Comparison of ENCODE assay signal across 17 mouse cellular contexts in the genomic region with DNA sequence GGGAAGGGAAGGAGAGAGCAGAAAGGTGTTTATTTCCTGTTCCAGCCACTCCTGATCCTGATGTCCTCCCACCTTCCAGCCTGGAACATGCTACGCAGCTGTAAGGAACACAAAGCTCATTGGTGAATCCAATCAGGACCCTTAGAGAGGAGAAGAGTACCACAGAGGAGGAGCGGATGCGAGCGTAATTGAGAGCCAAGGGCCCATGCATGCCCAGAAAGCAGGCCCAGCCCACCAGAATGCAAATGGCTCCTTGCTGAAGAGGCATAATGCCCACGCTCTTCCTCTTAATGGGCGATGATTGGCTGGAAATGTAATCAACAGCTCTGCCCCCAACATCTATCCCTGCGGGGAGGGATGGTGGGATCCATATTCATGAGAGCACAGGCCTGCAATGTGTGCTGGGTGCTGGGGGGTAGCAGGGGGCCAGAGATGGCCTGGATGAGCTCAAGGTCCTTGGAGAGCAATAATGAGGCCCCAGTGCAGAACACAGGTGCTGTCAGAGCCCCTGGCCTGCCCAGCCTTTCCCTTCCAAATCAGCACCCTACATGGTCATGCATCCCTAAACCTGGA.
DNase-seq lines count a peak whose midpoint lies in the region; ATAC-seq lines count a peak whose summit lies in the region.
"Had no signal": no experiment of that assay in that cellular context is flagged by ENCODE, and none has a peak within 500 bp of the region (broad histone marks: within the 10 kb centered on the region; RNA-seq: fewer than 3 reads in every experiment).

No protein-coding gene starts in this region.

- no peak overlapping the region for H3K9ac ChIP-seq in neural tube, embryonic 11.5 days (ENCODE audit: low read length)
- H3K9ac ChIP-seq in midbrain, embryonic 13.5 days (replicated peaks): no peak overlapping the region
- no peak overlapping the region for H3K9ac ChIP-seq in kidney, embryonic 15.5 days
- H3K9ac ChIP-seq: embryonic facial prominence, embryonic 12.5 days; liver, embryonic 12.5 days had no signal

- H3K4me2 ChIP-seq in neural tube, embryonic 11.5 days (ENCODE audit: low read depth): no peak overlapping the region
- H3K4me2 ChIP-seq in midbrain, embryonic 13.5 days (replicated peaks): no peak overlapping the region
- H3K4me2 ChIP-seq in kidney, embryonic 15.5 days: no peak overlapping the region
- H3K4me2 ChIP-seq: embryonic facial prominence, embryonic 12.5 days; liver, embryonic 12.5 days had no signal

- no peak overlapping the region for H3K4me3 ChIP-seq in neural tube, embryonic 11.5 days (ENCODE audit: low read depth, low read length)
- no peak overlapping the region for H3K4me3 ChIP-seq in hindbrain, embryonic 10.5 days
- no peak overlapping the region for H3K4me3 ChIP-seq in midbrain, embryonic 13.5 days (replicated peaks)
- H3K4me3 ChIP-seq in kidney, embryonic 15.5 days (replicated peaks): no peak overlapping the region
- H3K4me3 ChIP-seq: embryonic facial prominence, embryonic 12.5 days; heart, adult 2 months; liver, embryonic 12.5 days had no signal

- 0 out of 2 replicates have a peak, but pooled peaks have one; percentile 8 for ATAC-seq in neural tube, embryonic 11.5 days (ENCODE audit: insufficient read depth, low FRiP score, low TSS enrichment)
- peak; percentile 73 for ATAC-seq in midbrain, embryonic 13.5 days
- no peak for ATAC-seq in kidney, embryonic 15.5 days (replicated peaks; ENCODE audit: low FRiP score)
- ATAC-seq: activated CD4-positive, CD25-positive, alpha-beta regulatory T cell, adult 4 months; CD4-positive, CD25-positive, alpha-beta regulatory T cell, adult 4 months; liver, embryonic 12.5 days; lung, postnatal 0 days had no signal

- H3K4me1 ChIP-seq in neural tube, embryonic 11.5 days (ENCODE audit: control insufficient read depth, insufficient read depth, low read length): 0 out of 2 replicates have a peak, but pooled peaks cover 2% of the 10 kb centered on the region
- H3K4me1 ChIP-seq in hindbrain, embryonic 10.5 days (replicated peaks): peaks cover 44% of the 10 kb centered on the region
- peaks cover 43% of the 10 kb centered on the region for H3K4me1 ChIP-seq in midbrain, embryonic 13.5 days (replicated peaks)
- peaks cover 3% of the 10 kb centered on the region; the same call in 1 of the 2 replicates for H3K4me1 ChIP-seq in kidney, embryonic 15.5 days
- H3K4me1 ChIP-seq: embryonic facial prominence, embryonic 12.5 days; liver, embryonic 12.5 days had no signal

- H3K9me3 ChIP-seq in neural tube, embryonic 11.5 days (ENCODE audit: control insufficient read depth, low read length): no peaks in the 10 kb centered on the region
- H3K9me3 ChIP-seq in hindbrain, embryonic 10.5 days: no peaks in the 10 kb centered on the region
- H3K9me3 ChIP-seq in midbrain, embryonic 13.5 days: no peaks in the 10 kb centered on the region
- H3K9me3 ChIP-seq in kidney, embryonic 15.5 days (replicated peaks): no peaks in the 10 kb centered on the region
- H3K9me3 ChIP-seq: embryonic facial prominence, embryonic 12.5 days; liver, embryonic 12.5 days had no signal

- no peaks in the 10 kb centered on the region for H3K36me3 ChIP-seq in neural tube, embryonic 11.5 days (ENCODE audit: control insufficient read depth, insufficient read depth, low read length)
- H3K36me3 ChIP-seq in hindbrain, embryonic 10.5 days: no peaks in the 10 kb centered on the region
- H3K36me3 ChIP-seq in midbrain, embryonic 13.5 days: no peaks in the 10 kb centered on the region
- no peaks in the 10 kb centered on the region for H3K36me3 ChIP-seq in kidney, embryonic 15.5 days
- H3K36me3 ChIP-seq: embryonic facial prominence, embryonic 12.5 days; liver, embryonic 12.5 days had no signal

- DNase-seq in neural tube, embryonic 11.5 days (ENCODE audit: low spot score): no peak
- DNase-seq in neural tube, embryonic 10.5 days (ENCODE audit: extremely low spot score, low spot score): no peak
- DNase-seq in hindbrain, embryonic 10.5 days (ENCODE audit: low spot score): no peak
- DNase-seq in urinary bladder, postnatal 4 days (ENCODE audit: low spot score in 2 of 2): no peak
- DNase-seq in c-Kit-positive CD71-positive TER-119-positive erythroid progenitor cells, embryonic 14.5 days (ENCODE audit: low spot score): no peak
- DNase-seq: cerebellum, adult 9-10 months; heart, adult 2 months; right cerebral cortex, postnatal 4 days; thymus, postnatal 25 days had no signal

- 67% methylated on average over 7 of the region's 7 CpGs for WGBS in neural tube, embryonic 11.5 days
- WGBS in hindbrain, embryonic 10.5 days: 73% methylated on average over 7 of the region's 7 CpGs
- 38% methylated on average over 7 of the region's 7 CpGs for WGBS in midbrain, embryonic 13.5 days
- WGBS in kidney, embryonic 15.5 days: 87% methylated on average over 7 of the region's 7 CpGs

- H3K27me3 ChIP-seq in neural tube, embryonic 11.5 days (ENCODE audit: control insufficient read depth, insufficient read depth, low read length): no peaks in the 10 kb centered on the region
- H3K27me3 ChIP-seq in hindbrain, embryonic 10.5 days (ENCODE audit: insufficient read depth, poor library complexity, severe bottlenecking): peaks cover 5% of the 10 kb centered on the region; the same call in 1 of the 2 replicates
- H3K27me3 ChIP-seq in midbrain, embryonic 13.5 days: no peaks in the 10 kb centered on the region
- no peaks in the 10 kb centered on the region for H3K27me3 ChIP-seq in kidney, embryonic 15.5 days
- H3K27me3 ChIP-seq: embryonic facial prominence, embryonic 12.5 days; liver, embryonic 12.5 days had no signal

- no peak overlapping the region for H3K27ac ChIP-seq in neural tube, embryonic 11.5 days (ENCODE audit: low read depth, low read length)
- H3K27ac ChIP-seq in hindbrain, embryonic 10.5 days: peak overlapping the region; percentile 75
- peak overlapping the region; percentile 83 for H3K27ac ChIP-seq in midbrain, embryonic 13.5 days
- H3K27ac ChIP-seq in kidney, embryonic 15.5 days: no peak overlapping the region
- H3K27ac ChIP-seq: embryonic facial prominence, embryonic 12.5 days; heart, adult 2 months; kidney, postnatal 0 days; liver, embryonic 12.5 days had no signal

Comparison
In these comparisons a context has a peak if more than half of its experiments do, and no peak if none do; other contexts are left out.
1. H3K27ac ChIP-seq: peak in hindbrain, embryonic 10.5 days (single experiment) and midbrain, embryonic 13.5 days (single experiment); none in neural tube, embryonic 11.5 days (single experiment) and kidney, embryonic 15.5 days (single experiment).